Mouse (Mus musculus): Measurements from ENCODE around the gene Slc39a11. TPM values are rescaled to one million over a fixed set of nuclear protein-coding genes. Genes with fewer than 3 reads are reported as not detected.

Slc39a11 gene
- total and polyA plus RNA-seq, 3 experiments = 43.2 to 54.4 (median 51.0) TPM

- H3K9me3 ChIP-seq (replicated peaks; ENCODE audit: low read length) = peaks cover 5% of the 10 kb centered on the region
- no peak overlapping the region for H3K4me2 ChIP-seq (ENCODE audit: insufficient read depth, low read depth, poor library complexity, severe bottlenecking)
- no peak overlapping the region for H3K9ac ChIP-seq (ENCODE audit: insufficient read depth, low read depth)
- no peaks in the 10 kb centered on the region for H3K27me3 ChIP-seq (replicated peaks)
- in situ Hi-C loops (cut with MboI; ENCODE audit: low pct_ligation_motif_present, low pct_unique_long_range_greater_than_20kb, low sequenced_read_pairs) = no loop called here
- dilution Hi-C loops (cut with MboI; ENCODE audit: extremely low pct_ligation_motif_present, extremely low pct_unique_long_range_greater_than_20kb, low sequenced_read_pairs) = no loop called here
- peaks cover 12% of the 10 kb centered on the region for H3K79me2 ChIP-seq (replicated peaks; ENCODE audit: control insufficient read depth, extremely low read depth, insufficient read depth, poor library complexity, severe bottlenecking)
- H3K27ac ChIP-seq (ENCODE audit: insufficient read depth, low read depth) = peak overlapping the region; percentile 37
- TF ChIP-seq JUND (conservative IDR thresholded peaks at IDR 0.05; ENCODE audit: low read depth, low read length) = no peak
- TF ChIP-seq SMC3 (IDR thresholded peaks at IDR 0.05; ENCODE audit: low read depth, low read length) = no peak
- TF ChIP-seq EP300 (IDR thresholded peaks at IDR 0.05; ENCODE audit: low read length) = no peak
- no peak for TF ChIP-seq GABPA (IDR thresholded peaks at IDR 0.05; ENCODE audit: insufficient replicate concordance, low read depth, low read length)
- TF ChIP-seq PAX5 (IDR thresholded peaks at IDR 0.05; ENCODE audit: low read length) = no peak
- no peak for TF ChIP-seq NRF1 (IDR thresholded peaks at IDR 0.05; ENCODE audit: low read depth, low read length)
- no peak for TF ChIP-seq TBP (conservative IDR thresholded peaks at IDR 0.05; ENCODE audit: low read depth, low read length)
- no peak for TF ChIP-seq E2F4 (IDR thresholded peaks at IDR 0.05; ENCODE audit: insufficient replicate concordance, low read depth, low read length)
- no peak; the same call in 1 of the 2 replicates for TF ChIP-seq MAX (IDR thresholded peaks at IDR 0.05; ENCODE audit: low read length)
- no peak for TF ChIP-seq RAD21 (IDR thresholded peaks at IDR 0.05; ENCODE audit: low read depth, low read length)
- no peak for TF ChIP-seq SIN3A (IDR thresholded peaks at IDR 0.05; ENCODE audit: low read length)
- no peak for TF ChIP-seq ZNF384 (IDR thresholded peaks at IDR 0.05; ENCODE audit: low read depth, low read length)
- TF ChIP-seq IRF4 (IDR thresholded peaks at IDR 0.05; ENCODE audit: low read depth, low read length) = no peak
- TF ChIP-seq ZMIZ1 (IDR thresholded peaks at IDR 0.05; ENCODE audit: low read depth, low read length) = no peak
- TF ChIP-seq POLR2AphosphoS2 (IDR thresholded peaks at IDR 0.05; ENCODE audit: low read depth, low read length) = no peak
- no peak for TF ChIP-seq NELFE (IDR thresholded peaks at IDR 0.05; ENCODE audit: low read depth, low read length)
- H3K4me3 ChIP-seq (replicated peaks in 1 of 3; ENCODE audit: low read depth in 2 of 3, low read length in 2 of 3, poor library complexity in 1 of 3) = peak overlapping the region in 1 of 3 experiments; percentile 11
- peaks cover 8 to 52% of the 10 kb centered on the region in 2 experiments for H3K4me1 ChIP-seq (ENCODE audit: control insufficient read depth in 1 of 2, insufficient read depth in 2 of 2)
- H3K36me3 ChIP-seq (replicated peaks in 1 of 2; ENCODE audit: control insufficient read depth in 1 of 2, insufficient read depth in 1 of 2, low read length in 1 of 2) = peaks cover 51 to 87% of the 10 kb centered on the region in 2 experiments
- no peak for DNase-seq (ENCODE audit: extremely low read depth)
Observed at GRCm38 (mm10) chr11:113691318-113691717, 41.4 kb upstream of the Slc39a11 start.

- Histone ChIP-seq H3K36me3 (replicated peaks in 1 of 2; ENCODE audit: control insufficient read depth in 1 of 2, insufficient read depth in 1 of 2, low read length in 1 of 2) (peaks cover 49 to 79% of the 10 kb centered on the region in 2 experiments), H3K27me3 (replicated peaks) (no peaks in the 10 kb centered on the region), H3K9ac (ENCODE audit: insufficient read depth, low read depth) (no peak overlapping the region), H3K27ac (ENCODE audit: insufficient read depth, low read depth) (no peak overlapping the region), H3K4me2 (ENCODE audit: insufficient read depth, low read depth, poor library complexity, severe bottlenecking) (no peak overlapping the region), H3K4me1 (ENCODE audit: control insufficient read depth in 1 of 2, insufficient read depth in 2 of 2) (peaks cover 8 to 58% of the 10 kb centered on the region in 2 experiments), H3K4me3 (replicated peaks in 1 of 3; ENCODE audit: low read depth in 2 of 3, low read length in 2 of 3, poor library complexity in 1 of 3) (no peak overlapping the region), H3K9me3 (replicated peaks; ENCODE audit: low read length) (peaks cover 3% of the 10 kb centered on the region), H3K79me2 (replicated peaks; ENCODE audit: control insufficient read depth, extremely low read depth, insufficient read depth, poor library complexity, severe bottlenecking) (peaks cover 20% of the 10 kb centered on the region)
- no peak for TF ChIP-seq MEF2A (IDR thresholded peaks at IDR 0.05; ENCODE audit: borderline replicate concordance, low read depth, low read length)
- no peak for TF ChIP-seq USF1 (IDR thresholded peaks at IDR 0.05; ENCODE audit: low read depth, low read length)
- no peak for TF ChIP-seq ELF1 (IDR thresholded peaks at IDR 0.05; ENCODE audit: low read depth, low read length)
- TF ChIP-seq RAD21 (IDR thresholded peaks at IDR 0.05; ENCODE audit: low read depth, low read length) = no peak
- TF ChIP-seq NRF1 (IDR thresholded peaks at IDR 0.05; ENCODE audit: low read depth, low read length) = no peak
- no peak for TF ChIP-seq JUND (conservative IDR thresholded peaks at IDR 0.05; ENCODE audit: low read depth, low read length)
- no peak for TF ChIP-seq POLR2AphosphoS2 (IDR thresholded peaks at IDR 0.05; ENCODE audit: low read depth, low read length)
- TF ChIP-seq UBTF (IDR thresholded peaks at IDR 0.05; ENCODE audit: low read depth, low read length) = no peak
- TF ChIP-seq SMC3 (IDR thresholded peaks at IDR 0.05; ENCODE audit: low read depth, low read length) = no peak
- TF ChIP-seq CTCF (conservative IDR thresholded peaks at IDR 0.05 in 1 of 2, IDR thresholded peaks at IDR 0.05 in 1 of 2; ENCODE audit: low read depth in 2 of 2, low read length in 2 of 2) = no peak
- dilution Hi-C loops (cut with MboI; ENCODE audit: extremely low pct_ligation_motif_present, extremely low pct_unique_long_range_greater_than_20kb, low sequenced_read_pairs) = no loop called here
- no peak for DNase-seq (ENCODE audit: extremely low read depth)
- in situ Hi-C loops (cut with MboI; ENCODE audit: low pct_ligation_motif_present, low pct_unique_long_range_greater_than_20kb, low sequenced_read_pairs) = no loop called here
Observed at GRCm38 (mm10) chr11:113690506-113690905, 40.6 kb upstream of the Slc39a11 start.

Data from CH12.LX (cell line).